Mouse (Mus musculus): Measurements from ENCODE around the gene Asxl2. TPM values are rescaled to one million over a fixed set of nuclear protein-coding genes. Genes with fewer than 3 reads are reported as not detected.

The Asxl2 gene
- polyA plus RNA-seq, 1 experiment, result 4.3 TPM

DNA sequence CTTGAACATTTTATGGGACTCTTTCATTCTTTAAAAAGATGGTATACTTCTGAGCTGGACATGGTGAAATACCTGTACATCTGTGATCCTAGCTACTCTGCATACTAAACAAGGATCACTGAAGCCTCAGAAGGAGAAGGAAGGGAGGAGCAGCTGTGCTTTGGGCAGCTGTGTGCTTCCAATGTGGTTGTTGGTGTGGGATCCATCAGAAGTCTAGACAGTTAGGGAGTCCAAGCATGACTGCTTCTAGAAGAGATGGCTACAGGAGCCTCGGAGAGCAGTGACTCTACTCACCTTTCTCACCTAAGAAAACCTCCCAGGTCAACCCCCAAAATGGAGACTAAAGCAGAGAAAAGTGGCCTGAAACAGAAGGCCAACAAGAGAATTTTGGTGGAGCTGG lies 111.4 kb downstream of the Asxl2 start:
- H3K36me3 ChIP-seq (replicated peaks; ENCODE audit: low read length), result no peaks in the 10 kb centered on the region
- no peak overlapping the region for H3K4me3 ChIP-seq (replicated peaks)
- 0 out of 2 replicates have a peak, but pooled peaks cover 5% of the 10 kb centered on the region for H3K9me3 ChIP-seq
- peaks cover 3% of the 10 kb centered on the region; the same call in 1 of the 2 replicates for H3K4me1 ChIP-seq
- H3K27me3 ChIP-seq (replicated peaks), result peaks cover 2% of the 10 kb centered on the region
- TF ChIP-seq FLI1 (IDR thresholded peaks at IDR 0.05; ENCODE audit: low read length) (no peak), GATA1 (IDR thresholded peaks at IDR 0.05; ENCODE audit: borderline replicate concordance, low read length) (no peak)

DNA sequence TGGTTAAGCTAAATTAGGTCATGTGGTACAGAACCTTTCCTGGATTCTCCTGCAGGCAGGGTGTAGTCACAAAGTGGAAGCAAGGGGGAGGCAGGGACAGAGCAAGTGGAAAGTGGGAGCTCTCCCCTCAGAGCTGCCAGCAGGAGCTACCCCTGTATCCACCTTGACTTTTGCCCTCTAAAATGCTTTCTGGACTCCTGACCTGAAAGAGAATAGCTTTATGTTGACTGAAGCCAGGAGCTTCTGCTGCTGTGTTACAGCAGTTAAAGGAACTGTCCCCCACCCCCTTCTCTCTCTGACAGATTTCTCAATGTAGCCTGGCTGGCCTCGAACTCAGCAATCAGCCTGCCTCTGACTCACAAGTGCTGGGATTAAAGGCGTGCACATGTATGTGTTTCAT lies 112.9 kb downstream of the Asxl2 start:
- TF ChIP-seq GATA1 (IDR thresholded peaks at IDR 0.05; ENCODE audit: borderline replicate concordance, low read length) (no peak), FLI1 (IDR thresholded peaks at IDR 0.05; ENCODE audit: low read length) (no peak)
- Histone ChIP-seq H3K4me3 (replicated peaks) (no peak overlapping the region), H3K27me3 (replicated peaks) (peaks cover 2% of the 10 kb centered on the region), H3K9me3 (0 out of 2 replicates have a peak, but pooled peaks cover 5% of the 10 kb centered on the region), H3K4me1 (peaks cover 6% of the 10 kb centered on the region; the same call in 1 of the 2 replicates), H3K36me3 (replicated peaks; ENCODE audit: low read length) (no peaks in the 10 kb centered on the region)

DNA sequence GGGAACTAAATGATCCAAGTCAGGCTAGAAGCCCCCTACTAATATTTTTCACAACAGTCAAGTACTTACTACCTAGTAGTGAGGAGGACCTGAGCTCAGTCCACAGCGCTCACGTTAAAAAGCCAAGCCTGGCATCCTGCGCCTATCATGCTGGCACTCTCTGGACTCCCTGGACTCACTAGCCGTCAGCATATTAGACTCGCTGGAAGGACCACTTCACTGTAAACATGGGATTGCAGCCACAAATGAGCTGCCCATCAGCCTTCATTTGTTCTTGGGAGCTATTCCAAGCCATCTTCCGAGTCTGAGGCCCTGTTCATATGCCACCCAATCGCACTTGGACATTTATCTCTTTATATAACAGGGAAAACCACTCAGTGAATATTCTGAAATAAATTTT lies 114.2 kb downstream of the Asxl2 start:
- Histone ChIP-seq H3K4me1 (peaks cover 13% of the 10 kb centered on the region), H3K36me3 (replicated peaks; ENCODE audit: low read length) (no peaks in the 10 kb centered on the region), H3K4me3 (replicated peaks) (no peak overlapping the region), H3K27me3 (replicated peaks) (peaks cover 2% of the 10 kb centered on the region), H3K9me3 (no peaks in the 10 kb centered on the region)
- no peak for TF ChIP-seq GATA1 (IDR thresholded peaks at IDR 0.05; ENCODE audit: borderline replicate concordance, low read length)
- no peak for TF ChIP-seq FLI1 (IDR thresholded peaks at IDR 0.05; ENCODE audit: low read length)

DNA sequence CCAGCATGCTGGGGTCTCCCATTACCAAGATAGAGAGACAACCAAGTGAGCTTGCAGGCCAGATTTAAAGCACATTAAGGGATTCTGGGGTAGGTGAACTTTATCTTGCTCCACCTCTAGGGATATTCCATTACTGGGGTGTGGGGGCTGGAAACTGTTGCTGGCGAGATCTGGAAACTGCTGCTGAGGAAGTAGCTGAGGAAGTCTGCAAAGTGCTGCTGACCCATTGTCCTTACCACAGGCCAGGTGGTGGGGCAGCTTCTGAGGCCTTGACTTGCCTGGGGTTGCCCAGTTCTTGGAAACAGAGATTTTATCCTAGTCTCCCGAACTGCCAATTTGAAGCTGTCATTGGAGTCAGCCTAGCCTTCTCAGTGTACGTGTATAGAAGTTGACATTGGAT lies 118.8 kb downstream of the Asxl2 start:
- H3K36me3 ChIP-seq (replicated peaks; ENCODE audit: low read length), result no peaks in the 10 kb centered on the region
- no peaks in the 10 kb centered on the region for H3K9me3 ChIP-seq
- TF ChIP-seq FLI1 (IDR thresholded peaks at IDR 0.05; ENCODE audit: low read length), result no peak
- TF ChIP-seq GATA1 (IDR thresholded peaks at IDR 0.05; ENCODE audit: borderline replicate concordance, low read length), result no peak
- H3K4me1 ChIP-seq, result peaks cover 42% of the 10 kb centered on the region
- no peaks in the 10 kb centered on the region for H3K27me3 ChIP-seq (replicated peaks)
- H3K4me3 ChIP-seq (replicated peaks), result no peak overlapping the region

DNA sequence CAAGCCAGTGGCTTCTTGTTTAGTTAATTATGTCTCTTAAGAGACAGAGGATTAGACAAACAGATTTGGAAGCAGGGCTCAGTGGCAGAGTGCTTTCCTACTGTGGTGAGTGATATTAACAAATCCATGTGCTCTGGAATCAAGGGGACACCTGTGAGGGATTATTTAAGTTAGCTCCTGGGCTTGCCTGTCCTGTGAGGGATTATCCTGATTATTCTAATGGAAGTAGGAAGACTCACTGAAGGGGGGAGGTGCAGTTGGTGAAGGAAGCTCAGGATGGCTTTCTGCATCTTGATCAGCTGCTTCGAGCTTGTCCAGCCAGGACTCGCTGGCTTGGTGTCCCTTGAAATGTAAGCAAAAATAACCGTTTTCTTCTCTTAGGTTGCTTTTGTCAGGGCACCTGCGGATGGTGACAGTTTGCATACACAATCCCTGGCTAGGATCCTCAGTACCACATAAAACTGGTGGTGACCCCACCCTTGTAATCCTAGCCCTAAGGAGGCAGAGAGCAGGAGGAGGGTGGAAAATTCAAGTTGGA lies 119.5 kb downstream of the Asxl2 start:
- Histone ChIP-seq H3K36me3 (replicated peaks; ENCODE audit: low read length) (no peaks in the 10 kb centered on the region), H3K4me3 (replicated peaks) (no peak overlapping the region), H3K27me3 (replicated peaks) (no peaks in the 10 kb centered on the region), H3K9me3 (no peaks in the 10 kb centered on the region), H3K4me1 (peaks cover 45% of the 10 kb centered on the region)
- TF ChIP-seq GATA1 (IDR thresholded peaks at IDR 0.05; ENCODE audit: borderline replicate concordance, low read length) (no peak), FLI1 (IDR thresholded peaks at IDR 0.05; ENCODE audit: low read length) (no peak)

DNA sequence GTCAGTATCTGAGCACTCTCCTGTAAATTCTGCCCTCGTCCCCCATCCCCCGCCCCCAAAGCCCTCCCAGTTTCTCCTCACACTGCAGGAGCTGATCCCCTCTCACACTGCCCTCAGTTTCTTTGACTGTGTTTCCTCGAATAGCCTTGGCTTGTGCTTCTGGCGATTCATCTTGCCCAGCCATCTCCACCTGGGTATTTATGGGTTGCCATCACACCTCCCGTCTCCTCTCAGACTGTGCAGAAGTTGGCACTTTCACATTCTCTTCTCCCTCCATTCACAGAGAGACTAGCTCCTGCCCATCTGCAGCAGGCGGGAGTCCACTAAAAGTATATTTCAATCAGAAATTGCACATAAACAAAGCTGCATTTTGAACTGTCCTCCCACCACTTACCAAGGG lies 120.1 kb downstream of the Asxl2 start:
- H3K4me3 ChIP-seq (replicated peaks), result no peak overlapping the region
- H3K9me3 ChIP-seq, result no peaks in the 10 kb centered on the region
- peaks cover 45% of the 10 kb centered on the region for H3K4me1 ChIP-seq
- TF ChIP-seq FLI1 (IDR thresholded peaks at IDR 0.05; ENCODE audit: low read length), result no peak
- TF ChIP-seq GATA1 (IDR thresholded peaks at IDR 0.05; ENCODE audit: borderline replicate concordance, low read length), result no peak
- H3K36me3 ChIP-seq (replicated peaks; ENCODE audit: low read length), result no peaks in the 10 kb centered on the region
- H3K27me3 ChIP-seq (replicated peaks), result no peaks in the 10 kb centered on the region

DNA sequence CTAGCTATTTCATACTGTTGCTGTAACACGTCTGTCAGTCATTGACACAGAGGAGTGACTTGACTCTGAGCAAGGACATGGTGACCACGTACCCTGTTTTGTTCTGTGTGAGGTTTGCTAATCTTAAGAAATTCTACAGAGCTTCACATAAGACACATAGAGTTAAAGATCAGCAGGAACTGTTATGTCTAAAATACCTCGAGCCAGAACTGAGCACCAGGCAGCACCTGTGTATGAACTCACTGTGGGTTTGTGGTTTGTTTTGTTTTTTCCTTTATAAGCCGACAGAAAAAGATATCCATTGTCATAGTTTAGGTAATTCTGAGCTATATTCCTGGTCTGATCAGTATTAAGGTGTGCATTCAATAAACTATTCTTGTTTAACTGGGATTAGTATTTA lies 120.8 kb downstream of the Asxl2 start:
- Histone ChIP-seq H3K4me1 (peaks cover 45% of the 10 kb centered on the region), H3K9me3 (no peaks in the 10 kb centered on the region), H3K4me3 (replicated peaks) (no peak overlapping the region), H3K27me3 (replicated peaks) (no peaks in the 10 kb centered on the region), H3K36me3 (replicated peaks; ENCODE audit: low read length) (no peaks in the 10 kb centered on the region)
- TF ChIP-seq FLI1 (IDR thresholded peaks at IDR 0.05; ENCODE audit: low read length) (no peak), GATA1 (IDR thresholded peaks at IDR 0.05; ENCODE audit: borderline replicate concordance, low read length) (no peak)

DNA sequence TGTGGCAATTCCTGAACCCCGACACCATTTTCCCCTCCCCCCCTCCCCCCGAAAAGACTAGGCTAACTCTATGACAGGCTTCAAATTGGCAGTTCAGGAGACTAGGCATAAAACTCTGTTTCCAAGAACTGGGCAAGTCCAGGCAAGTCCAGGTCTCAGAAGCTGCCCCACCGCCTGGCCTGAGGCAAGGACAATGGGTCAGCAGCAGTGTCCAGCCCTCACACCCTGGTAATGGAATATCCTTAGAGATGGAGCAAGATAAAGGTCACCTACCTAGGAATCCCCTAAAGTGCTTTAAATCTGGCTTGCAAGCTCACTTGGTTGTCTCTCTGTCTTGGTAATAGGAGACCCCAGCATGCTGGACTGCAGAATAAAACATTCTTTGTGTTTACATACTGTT lies 121.3 kb downstream of the Asxl2 start:
- no peak overlapping the region for H3K4me3 ChIP-seq (replicated peaks)
- peaks cover 45% of the 10 kb centered on the region for H3K4me1 ChIP-seq
- no peaks in the 10 kb centered on the region for H3K36me3 ChIP-seq (replicated peaks; ENCODE audit: low read length)
- no peaks in the 10 kb centered on the region for H3K9me3 ChIP-seq
- TF ChIP-seq GATA1 (IDR thresholded peaks at IDR 0.05; ENCODE audit: borderline replicate concordance, low read length) (no peak), FLI1 (IDR thresholded peaks at IDR 0.05; ENCODE audit: low read length) (no peak)
- no peaks in the 10 kb centered on the region for H3K27me3 ChIP-seq (replicated peaks)

DNA sequence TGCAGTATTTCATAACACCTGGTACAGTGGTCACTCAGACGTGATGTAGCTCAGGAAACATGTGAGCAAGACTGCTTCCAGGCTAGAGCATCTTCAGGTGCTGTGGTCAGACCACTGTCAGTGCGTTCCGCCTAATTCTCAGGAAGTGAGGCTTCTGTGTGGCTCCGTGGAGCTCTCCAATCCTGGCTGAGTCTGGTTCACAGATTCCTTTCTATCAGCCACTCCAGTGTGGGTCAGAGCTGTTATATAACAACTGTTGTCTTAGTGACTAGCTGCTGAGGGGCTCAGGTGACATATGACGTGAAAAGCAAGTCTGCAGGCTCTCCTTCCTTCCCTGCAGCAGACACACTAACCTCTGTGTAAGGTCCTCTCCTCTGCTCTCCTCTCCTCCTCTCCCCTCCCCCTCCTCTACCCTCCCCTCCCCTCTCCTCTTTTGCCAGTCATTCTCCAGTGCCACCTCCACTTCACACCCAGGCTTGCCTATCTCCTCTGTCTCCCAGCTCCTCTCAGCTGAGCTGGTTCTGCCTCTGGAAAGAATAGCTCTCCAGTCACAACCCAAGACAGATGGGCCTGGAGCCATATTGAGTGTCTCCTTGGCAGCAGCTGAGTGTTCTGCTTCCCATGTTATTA lies 122.0 kb downstream of the Asxl2 start:
- TF ChIP-seq GATA1 (IDR thresholded peaks at IDR 0.05; ENCODE audit: borderline replicate concordance, low read length) (no peak), FLI1 (IDR thresholded peaks at IDR 0.05; ENCODE audit: low read length) (no peak)
- H3K4me3 ChIP-seq (replicated peaks), result no peak overlapping the region
- H3K27me3 ChIP-seq (replicated peaks), result no peaks in the 10 kb centered on the region
- no peaks in the 10 kb centered on the region for H3K36me3 ChIP-seq (replicated peaks; ENCODE audit: low read length)
- H3K9me3 ChIP-seq, result no peaks in the 10 kb centered on the region
- peaks cover 42% of the 10 kb centered on the region for H3K4me1 ChIP-seq

DNA sequence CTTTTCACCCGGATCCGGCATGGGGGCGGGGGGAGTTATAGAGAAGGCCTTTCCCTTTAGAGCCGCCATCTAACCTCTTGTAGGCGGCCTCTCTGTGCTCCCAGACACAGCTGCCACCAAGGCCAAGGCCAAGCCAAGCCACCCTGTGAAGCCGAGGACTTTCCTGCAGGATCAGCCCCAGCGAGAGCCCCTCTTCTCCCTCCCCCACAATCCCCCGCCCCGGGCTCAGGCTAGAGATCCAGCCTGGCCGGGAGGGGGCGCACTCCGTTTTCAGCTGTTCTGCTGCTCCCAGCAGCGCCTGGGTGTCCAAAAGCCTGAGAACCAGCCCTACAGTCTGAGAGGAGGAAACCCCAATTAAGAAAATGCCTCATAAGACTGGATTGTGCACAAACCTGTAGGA lies 123.6 kb downstream of the Asxl2 start:
- peaks cover 41% of the 10 kb centered on the region for H3K4me1 ChIP-seq
- no peak overlapping the region for H3K4me3 ChIP-seq (replicated peaks)
- TF ChIP-seq GATA1 (IDR thresholded peaks at IDR 0.05; ENCODE audit: borderline replicate concordance, low read length) (no peak), FLI1 (IDR thresholded peaks at IDR 0.05; ENCODE audit: low read length) (no peak)
- H3K9me3 ChIP-seq, result no peaks in the 10 kb centered on the region
- H3K36me3 ChIP-seq (replicated peaks; ENCODE audit: low read length), result no peaks in the 10 kb centered on the region
- no peaks in the 10 kb centered on the region for H3K27me3 ChIP-seq (replicated peaks)

Other genes with a start within 250 kb of the Asxl2 start
- gene Rab10, start 116.9 kb upstream of the Asxl2 start, polyA plus RNA-seq (2012; ENCODE audit: insufficient read depth, low replicate concordance), result 44.4 and 62.1 TPM in 2 replicates
- gene Kif3c, start 61.7 kb upstream of the Asxl2 start, polyA plus RNA-seq (2012; ENCODE audit: insufficient read depth, low replicate concordance), result 1.3 and 2.8 TPM in 2 replicates
- 53.8 and 57.1 TPM in 2 replicates for gene Dtnb, start 145.5 kb downstream of the Asxl2 start, polyA plus RNA-seq (2012; ENCODE audit: insufficient read depth, low replicate concordance)